Mouse (Mus musculus) lung, postnatal 0 days (tissue): ENCODE measurements at regions not wholly inside any gene's neighbourhood (a gene's known extent, or its start where the extent isn't known, plus 50 kb on each side); places are given as distances from the start of the nearest gene placed in this dataset.

Experiments
- CTCF ChIP-seq: IDR thresholded peaks from 2 replicates; pipeline ENCODE4 v1.5.1; 2016; ENCODE audit warnings: antibody characterized with exemption, mild to moderate bottlenecking
- EP300 ChIP-seq: IDR thresholded peaks from 2 replicates; pipeline ENCODE4 v1.6.1; 2016; ENCODE audit warnings: antibody characterized with exemption, mild to moderate bottlenecking, control low read depth

DNA sequence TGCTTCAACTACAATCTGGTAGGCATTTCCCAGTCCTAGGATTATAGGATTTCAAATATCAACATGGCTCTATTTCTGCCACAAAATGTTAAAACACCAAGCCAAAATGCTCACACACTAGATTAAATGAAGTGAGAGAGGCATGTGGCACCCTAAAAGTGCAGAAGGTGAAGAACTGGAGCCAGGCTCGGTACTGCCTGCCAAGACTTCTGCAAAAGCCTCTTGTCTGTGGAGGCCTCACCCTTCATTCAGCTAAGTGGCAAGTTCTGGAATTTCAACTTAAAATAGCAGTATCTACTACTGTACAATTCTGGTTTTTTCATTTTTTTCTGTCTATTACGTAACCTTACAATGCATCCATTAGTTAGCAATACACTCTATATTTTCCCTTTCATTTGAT, 649.9 kb downstream of the Gsdmc2 start:
- TF ChIP-seq CTCF (no peak), EP300 (no peak)
